Mouse (Mus musculus): ENCODE measurements at regions not wholly inside any gene's neighbourhood (a gene's known extent, or its start where the extent isn't known, plus 50 kb on each side); places are given as distances from the start of the nearest gene placed in this dataset.
"Not testable (repeated sequence)": the region's sequence is repeated elsewhere in the genome, so short reads cannot be mapped to it uniquely, and the experiment has no call there.

- H3K9me3 ChIP-seq (ENCODE audit: low read length), result no peaks in the 10 kb centered on the region
- no peak for ATAC-seq (ENCODE audit: low FRiP score)
- H3K4me1 ChIP-seq (ENCODE audit: insufficient read depth, low read length), result no peaks in the 10 kb centered on the region
- WGBS, result 94% methylated on average over 1 of the region's 1 CpGs
- H3K27ac ChIP-seq (ENCODE audit: low read depth, low read length), result no peak overlapping the region
- no peak overlapping the region for H3K9ac ChIP-seq (replicated peaks; ENCODE audit: low read length, poor library complexity, severe bottlenecking)
- no peak overlapping the region for H3K4me2 ChIP-seq (ENCODE audit: low read depth, low read length, poor library complexity, severe bottlenecking)
- no peaks in the 10 kb centered on the region for H3K27me3 ChIP-seq (ENCODE audit: insufficient read depth, low read length)
- H3K36me3 ChIP-seq (ENCODE audit: insufficient read depth, low read length), result no peaks in the 10 kb centered on the region
- no peak for TF ChIP-seq CTCF (IDR thresholded peaks at IDR 0.05)
- no peak for DNase-seq (ENCODE audit: low spot score)
- no peak overlapping the region for H3K4me3 ChIP-seq (ENCODE audit: low read depth, low read length)
Measured at GRCm38 (mm10) chr1:47119636-47120035, 227.0 kb upstream of the Slc39a10 start.

DNA sequence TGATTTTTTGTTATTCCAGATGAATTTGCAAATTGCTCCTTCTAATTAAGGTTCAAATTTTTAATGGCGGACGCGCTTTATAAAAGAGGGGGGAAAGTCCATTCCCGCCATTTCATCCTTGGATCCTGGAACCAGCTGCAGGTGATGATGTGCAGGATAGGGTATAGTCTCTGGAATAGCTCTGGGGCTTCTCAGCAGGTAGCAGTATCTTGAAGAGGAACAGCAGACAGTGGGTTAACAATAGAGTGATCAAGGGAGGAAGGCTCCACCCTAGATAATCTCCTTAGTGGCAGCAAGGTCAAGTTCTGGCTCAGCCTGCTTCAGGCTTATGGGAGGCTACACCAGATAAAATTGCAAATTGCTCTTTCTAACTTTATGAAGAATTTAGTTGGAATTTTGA lies 224.0 kb upstream of the Slc39a10 start:
- H3K4me1 ChIP-seq (ENCODE audit: insufficient read depth, low read length), result not testable (repeated sequence)
- 96% methylated on average over 4 of the region's 4 CpGs for WGBS

DNA sequence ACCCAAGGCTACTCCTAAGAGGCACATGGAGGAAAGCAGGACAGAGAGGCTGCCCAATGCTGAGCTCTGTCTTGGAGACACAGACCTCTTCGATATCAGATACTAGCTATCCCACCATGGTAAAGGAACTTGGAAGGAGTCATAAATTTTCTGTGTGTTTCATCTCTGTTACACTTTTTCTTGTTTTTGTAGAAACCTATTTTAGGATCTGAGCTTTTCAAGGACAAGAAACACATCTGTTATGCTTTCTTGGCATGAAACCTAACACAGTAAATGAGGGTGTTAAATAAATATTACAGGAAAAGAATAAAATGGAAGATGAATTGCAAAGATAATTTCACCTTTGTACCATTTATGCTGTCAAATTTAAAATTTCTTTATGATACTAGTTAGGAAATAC lies 219.8 kb upstream of the Slc39a10 start:
- 84% methylated on average over 1 of the region's 1 CpGs for WGBS

More for the DNA sequence above, 224.0 kb upstream of the Slc39a10 start:
- not testable (repeated sequence) for H3K4me3 ChIP-seq (ENCODE audit: low read depth, low read length); H3K9ac ChIP-seq (replicated peaks; ENCODE audit: low read length, poor library complexity, severe bottlenecking); H3K27me3 ChIP-seq (ENCODE audit: insufficient read depth, low read length); H3K27ac ChIP-seq (ENCODE audit: low read depth, low read length); H3K9me3 ChIP-seq (ENCODE audit: low read length); ATAC-seq (ENCODE audit: low FRiP score); H3K36me3 ChIP-seq (ENCODE audit: insufficient read depth, low read length); DNase-seq (ENCODE audit: low spot score); H3K4me2 ChIP-seq (ENCODE audit: low read depth, low read length, poor library complexity, severe bottlenecking)

GRCm38 (mm10) chr1:47104055-47104454 lies 211.4 kb upstream of the Slc39a10 start:
- Histone ChIP-seq H3K27ac (ENCODE audit: low read depth, low read length) (no peak overlapping the region), H3K36me3 (ENCODE audit: insufficient read depth, low read length) (no peaks in the 10 kb centered on the region), H3K27me3 (ENCODE audit: insufficient read depth, low read length) (no peaks in the 10 kb centered on the region), H3K4me2 (ENCODE audit: low read depth, low read length, poor library complexity, severe bottlenecking) (no peak overlapping the region), H3K4me1 (ENCODE audit: insufficient read depth, low read length) (no peaks in the 10 kb centered on the region), H3K4me3 (ENCODE audit: low read depth, low read length) (no peak overlapping the region), H3K9me3 (ENCODE audit: low read length) (no peaks in the 10 kb centered on the region), H3K9ac (replicated peaks; ENCODE audit: low read length, poor library complexity, severe bottlenecking) (no peak overlapping the region)
- ATAC-seq (ENCODE audit: low FRiP score) (no peak), DNase-seq (ENCODE audit: low spot score) (no peak)
- WGBS, result 77% methylated on average over 4 of the region's 4 CpGs
- no peak for TF ChIP-seq CTCF (IDR thresholded peaks at IDR 0.05)

More for the DNA sequence above, 219.8 kb upstream of the Slc39a10 start:
- DNase-seq (ENCODE audit: low spot score) (no peak), ATAC-seq (ENCODE audit: low FRiP score) (no peak)
- Histone ChIP-seq H3K4me2 (ENCODE audit: low read depth, low read length, poor library complexity, severe bottlenecking) (no peak overlapping the region), H3K27me3 (ENCODE audit: insufficient read depth, low read length) (no peaks in the 10 kb centered on the region), H3K36me3 (ENCODE audit: insufficient read depth, low read length) (no peaks in the 10 kb centered on the region), H3K4me1 (ENCODE audit: insufficient read depth, low read length) (no peaks in the 10 kb centered on the region), H3K9ac (replicated peaks; ENCODE audit: low read length, poor library complexity, severe bottlenecking) (no peak overlapping the region), H3K9me3 (ENCODE audit: low read length) (no peaks in the 10 kb centered on the region), H3K27ac (ENCODE audit: low read depth, low read length) (no peak overlapping the region), H3K4me3 (ENCODE audit: low read depth, low read length) (no peak overlapping the region)
- TF ChIP-seq CTCF (IDR thresholded peaks at IDR 0.05), result no peak

DNA sequence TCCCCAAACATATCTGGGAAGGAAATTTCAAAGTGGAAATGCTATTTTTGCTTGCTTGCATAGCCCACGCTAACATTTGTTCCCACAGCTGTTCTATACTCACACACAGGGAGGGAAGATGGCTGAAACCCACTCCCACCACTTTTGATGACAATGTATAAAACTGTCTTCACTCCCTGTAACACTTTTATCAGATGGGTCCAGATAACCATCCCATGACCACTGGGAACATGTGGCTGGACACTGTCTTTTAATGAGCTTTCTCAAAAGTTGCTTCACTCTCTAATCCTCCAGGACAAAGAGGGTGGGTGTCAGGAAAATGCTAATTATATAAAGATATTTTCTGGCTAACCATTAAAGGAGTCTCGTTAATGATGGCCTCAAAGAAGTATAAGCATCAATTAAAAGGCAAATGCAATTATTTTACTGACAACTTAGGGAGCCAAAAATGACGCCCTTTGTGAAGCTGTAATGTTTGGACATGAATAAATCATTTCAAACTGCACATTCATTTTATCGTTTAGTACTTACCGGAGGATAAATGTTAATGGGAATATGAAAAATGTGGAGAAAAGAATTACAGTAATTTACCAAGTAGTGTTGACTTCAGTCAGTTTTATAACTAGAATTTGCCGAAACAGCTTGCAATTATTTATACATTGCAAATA lies 210.8 kb upstream of the Slc39a10 start:
- WGBS, result 64% methylated on average over 6 of the region's 6 CpGs
- Histone ChIP-seq H3K4me1 (ENCODE audit: insufficient read depth, low read length) (no peaks in the 10 kb centered on the region), H3K4me2 (ENCODE audit: low read depth, low read length, poor library complexity, severe bottlenecking) (no peak overlapping the region), H3K4me3 (ENCODE audit: low read depth, low read length) (no peak overlapping the region), H3K9me3 (ENCODE audit: low read length) (no peaks in the 10 kb centered on the region), H3K9ac (replicated peaks; ENCODE audit: low read length, poor library complexity, severe bottlenecking) (no peak overlapping the region), H3K27me3 (ENCODE audit: insufficient read depth, low read length) (no peaks in the 10 kb centered on the region), H3K27ac (ENCODE audit: low read depth, low read length) (no peak overlapping the region), H3K36me3 (ENCODE audit: insufficient read depth, low read length) (no peaks in the 10 kb centered on the region)
- DNase-seq (ENCODE audit: low spot score) (no peak), ATAC-seq (ENCODE audit: low FRiP score) (no peak)
- no peak for TF ChIP-seq CTCF (IDR thresholded peaks at IDR 0.05)

DNA sequence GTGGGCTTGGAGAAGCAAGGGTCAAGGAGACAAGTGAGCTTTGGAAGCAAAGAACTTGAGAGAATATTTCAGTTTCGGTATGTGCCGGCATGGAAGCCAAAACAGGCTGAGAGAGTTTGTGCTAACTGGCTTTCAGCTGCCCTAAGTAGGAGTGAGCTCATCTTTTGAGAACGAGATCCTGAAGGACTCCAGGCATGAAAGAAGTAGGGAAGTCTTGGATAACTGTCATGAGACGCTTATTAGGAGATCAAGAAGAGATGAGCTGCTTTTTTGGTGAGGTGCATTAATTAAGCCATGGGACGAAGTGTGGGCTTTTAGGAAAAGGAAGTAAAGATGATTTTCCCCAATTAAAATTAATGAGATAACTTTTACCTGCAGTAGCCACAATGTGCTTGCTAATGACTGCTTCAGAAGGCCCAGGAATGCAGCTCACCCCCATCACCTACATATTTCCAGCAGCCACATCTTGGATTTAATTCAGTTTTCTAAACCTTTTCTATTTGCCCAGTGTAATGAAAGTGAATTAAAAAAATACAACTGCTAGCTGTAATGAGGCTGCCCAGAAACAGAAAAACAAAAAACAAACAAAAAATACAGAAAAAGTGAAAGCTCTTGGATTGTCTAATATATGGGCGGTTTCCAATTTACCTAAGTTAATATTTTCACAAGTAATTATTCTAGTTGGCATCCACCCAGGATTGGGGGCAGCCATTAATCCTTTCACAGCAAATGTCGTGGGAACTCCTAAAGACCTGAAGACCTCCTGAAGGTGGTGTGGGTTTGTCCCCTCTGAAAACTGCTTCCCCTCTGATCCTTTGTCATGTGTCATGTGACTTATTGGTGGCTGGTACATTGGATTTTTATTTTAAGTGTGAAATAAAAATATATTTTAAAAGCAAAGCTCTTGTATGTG lies 204.7 kb upstream of the Slc39a10 start:
- Histone ChIP-seq H3K36me3 (ENCODE audit: insufficient read depth, low read length) (no peaks in the 10 kb centered on the region), H3K27me3 (ENCODE audit: insufficient read depth, low read length) (no peaks in the 10 kb centered on the region), H3K9me3 (ENCODE audit: low read length) (no peaks in the 10 kb centered on the region), H3K9ac (replicated peaks; ENCODE audit: low read length, poor library complexity, severe bottlenecking) (no peak overlapping the region), H3K27ac (ENCODE audit: low read depth, low read length) (no peak overlapping the region), H3K4me1 (ENCODE audit: insufficient read depth, low read length) (no peaks in the 10 kb centered on the region), H3K4me3 (ENCODE audit: low read depth, low read length) (no peak overlapping the region), H3K4me2 (ENCODE audit: low read depth, low read length, poor library complexity, severe bottlenecking) (no peak overlapping the region)
- no peak for TF ChIP-seq CTCF (IDR thresholded peaks at IDR 0.05)
- no peak for DNase-seq (ENCODE audit: low spot score)
- ATAC-seq (ENCODE audit: low FRiP score), result no peak
- 69% methylated on average over 7 of the region's 7 CpGs for WGBS

All from midbrain, postnatal 0 days (tissue).